Mouse (Mus musculus): ENCODE results near the gene Rdx.

Rdx gene

GRCm38 (mm10) chr9:52119212-52119611 lies 72.2 kb downstream of the Rdx start:
- DNase-seq, result no peak

GRCm38 (mm10) chr9:52125225-52125624 lies 78.3 kb downstream of the Rdx start:
- DNase-seq, result no peak

- no peak for DNase-seq
Measured at GRCm38 (mm10) chr9:52130348-52130747, 83.4 kb downstream of the Rdx start.

GRCm38 (mm10) chr9:52132771-52133170 lies 85.8 kb downstream of the Rdx start:
- no peak for DNase-seq

All from right cerebral cortex, adult 18-20 months (tissue).